Mouse (Mus musculus) erythroid progenitor cell, adult 5-6 weeks (primary cell): ENCODE data around the gene Pax8. TPM values are rescaled to one million over a fixed set of nuclear protein-coding genes. Genes with fewer than 3 reads are reported as not detected.

ENCODE experiments used
- ATAC-seq: replicated peaks from 2 replicates; pipeline ENCODE4 v1.8.0; 2016; ENCODE audit warnings: moderate number of reproducible peaks, mild to moderate bottlenecking, moderate TSS enrichment, inconsistent platforms; ENCODE audit not compliant: poor library complexity, low FRiP score, severe bottlenecking
- total RNA-seq, 2 experiments: library from RNA; stranded (forward) in 1 of 2; stranded (reverse) in 1 of 2; fragments of 150-400 nt in 1 of 2; fragments of 186-747, 209-891 nt in 1 of 2; gene quantifications; 2 replicates each; pipeline versions ENCODE4 v1.2.3 to v1.2.4; 2015 to 2017; ENCODE audit warnings: low replicate concordance in 2 of 2

Gene Pax8
- total RNA-seq, 2 experiments from 2014 or later: not detected

DNA sequence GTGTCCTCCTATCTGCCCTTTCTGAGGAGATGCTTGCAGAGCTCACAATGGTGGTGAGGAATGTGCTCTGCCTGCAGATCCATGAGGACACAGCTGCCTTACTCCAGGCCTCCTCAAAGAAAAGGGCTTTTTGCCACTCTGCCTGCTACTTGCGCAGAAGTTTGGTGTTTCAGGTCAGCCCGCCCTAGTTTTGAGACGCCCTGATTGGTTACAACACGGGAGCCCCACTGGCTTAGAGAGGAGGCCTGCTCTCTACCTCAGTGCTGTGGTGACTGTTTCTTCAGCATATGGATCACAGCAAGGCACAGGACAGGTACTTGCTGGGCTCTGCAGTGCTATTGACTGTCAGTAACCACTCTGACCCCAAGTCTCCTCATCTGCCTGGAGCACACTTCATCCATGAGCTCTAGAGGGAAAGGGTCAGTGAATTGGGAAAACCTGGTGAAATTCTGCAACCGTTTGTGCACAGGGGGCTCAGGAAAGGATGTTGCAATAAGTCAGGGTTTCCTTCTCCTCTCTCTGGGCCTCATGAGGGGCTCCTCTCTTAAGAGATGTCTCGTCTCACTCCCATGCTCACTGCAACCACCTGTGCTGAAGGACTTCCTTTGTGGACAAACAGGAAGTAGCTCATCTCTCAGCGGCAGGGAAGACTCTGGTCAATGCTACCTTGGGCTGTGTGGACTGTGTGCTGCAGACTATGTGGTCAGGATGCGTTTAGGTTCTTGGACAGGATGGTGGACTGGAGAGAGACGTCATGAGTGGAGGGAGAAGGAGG lies 92.8 kb downstream of the Pax8 start:
- no peak for ATAC-seq

DNA sequence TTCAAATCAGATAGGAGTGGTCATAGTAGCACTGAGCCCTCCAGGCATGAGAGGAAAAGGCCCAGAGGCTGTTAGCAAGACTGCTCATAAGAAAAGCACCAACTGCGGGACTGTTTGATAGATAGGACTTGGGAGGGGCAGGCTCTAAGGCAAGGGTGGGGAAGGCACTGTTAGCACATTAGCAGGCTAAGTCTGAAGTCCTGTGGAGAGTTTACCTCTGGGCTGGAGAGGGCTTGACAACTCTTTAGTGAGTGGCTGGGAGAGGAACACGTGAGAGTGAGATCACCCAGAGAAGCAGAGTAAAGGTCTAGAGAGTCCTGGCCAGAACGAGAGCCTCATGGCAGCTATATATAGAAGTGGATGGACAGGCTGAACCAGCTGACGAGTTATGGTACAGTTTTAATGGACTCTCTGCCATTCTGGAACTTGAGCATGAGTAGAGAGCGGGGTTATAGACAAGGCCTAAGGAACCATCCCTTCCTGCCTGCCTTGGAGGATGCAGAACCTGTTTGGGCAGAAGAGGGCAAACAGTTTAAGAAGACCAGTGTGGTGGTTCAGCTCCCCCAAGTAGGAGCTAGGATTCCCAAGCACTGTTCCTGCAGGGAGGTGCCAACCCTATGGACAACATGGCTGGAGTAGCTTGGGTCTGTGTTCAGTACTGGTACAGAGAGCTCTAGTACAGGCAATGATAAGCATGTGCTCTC lies 96.5 kb downstream of the Pax8 start:
- ATAC-seq: peak; percentile 59

Other genes with a start within 250 kb of the Pax8 start
- gene Il1f5, start 198.6 kb downstream of the Pax8 start, total RNA-seq (2015; ENCODE audit: low replicate concordance): not detected in 2 replicates
- gene Il1f5, start 198.6 kb downstream of the Pax8 start, total RNA-seq (2017; ENCODE audit: low replicate concordance): not detected in 2 replicates
- not detected in 2 replicates for gene Il1f10, start 184.4 kb downstream of the Pax8 start, total RNA-seq (2015; ENCODE audit: low replicate concordance)
- not detected in 2 replicates for gene Il1f10, start 184.4 kb downstream of the Pax8 start, total RNA-seq (2017; ENCODE audit: low replicate concordance)
- gene Il1rn, start 138.7 kb downstream of the Pax8 start, total RNA-seq (2015; ENCODE audit: low replicate concordance): 2.5 and 8.3 TPM in 2 replicates
- 0.76 and 1.9 TPM in 2 replicates for gene Il1rn, start 138.7 kb downstream of the Pax8 start, total RNA-seq (2017; ENCODE audit: low replicate concordance)
- gene Psd4, start 108.0 kb downstream of the Pax8 start, total RNA-seq (2015; ENCODE audit: low replicate concordance): 4.2 and 5.4 TPM in 2 replicates
- gene Psd4, start 108.0 kb downstream of the Pax8 start, total RNA-seq (2017; ENCODE audit: low replicate concordance): 10.9 and 12.5 TPM in 2 replicates